Mouse (Mus musculus) lung, adult 2 months (tissue): ENCODE results near the gene Psmb7.

ENCODE experiments used
- CTCF ChIP-seq: fragments of 200-500 bp; IDR thresholded peaks from 2 replicates; pipeline ENCODE4 v1.5.1; 2011; ENCODE audit warnings: mild to moderate bottlenecking, low read length, control low read depth; ENCODE audit not compliant: insufficient read depth
- POLR2A ChIP-seq: fragments of 200-500 bp; IDR thresholded peaks from 2 replicates; pipeline ENCODE4 v1.6.1; 2011; ENCODE audit warnings: low read depth, mild to moderate bottlenecking, control low read depth, low read length, borderline replicate concordance; ENCODE audit errors: extremely low read depth

GRCm38 (mm10) chr2:38542366-38542765 is 101.5 kb downstream of the Psmb7 start:
- TF ChIP-seq CTCF: no peak
- no peak for TF ChIP-seq POLR2A
